Mouse (Mus musculus) skeletal muscle tissue, postnatal 0 days (tissue): ENCODE data around the gene Syt15. TPM values are rescaled to one million over a fixed set of nuclear protein-coding genes. Genes with fewer than 3 reads are reported as not detected.

Experiments
- polyA plus RNA-seq: library from polyadenylated mRNA; unstranded; fragments of >200 nt; fragmentation: Nextera tagmentation; extraction: Ambion mirVana; gene quantifications from 2 replicates; pipeline ENCODE4 v1.2.1, GENCODE M21; 2015

Syt15 gene
- 0.71 and 0.97 TPM in 2 replicates for polyA plus RNA-seq

GRCm38 (mm10) chr14:34219295-34219694 lies at the start of gene Syt15:
Syt15 (plus strand) TSS chr14:34219595.

DNA sequence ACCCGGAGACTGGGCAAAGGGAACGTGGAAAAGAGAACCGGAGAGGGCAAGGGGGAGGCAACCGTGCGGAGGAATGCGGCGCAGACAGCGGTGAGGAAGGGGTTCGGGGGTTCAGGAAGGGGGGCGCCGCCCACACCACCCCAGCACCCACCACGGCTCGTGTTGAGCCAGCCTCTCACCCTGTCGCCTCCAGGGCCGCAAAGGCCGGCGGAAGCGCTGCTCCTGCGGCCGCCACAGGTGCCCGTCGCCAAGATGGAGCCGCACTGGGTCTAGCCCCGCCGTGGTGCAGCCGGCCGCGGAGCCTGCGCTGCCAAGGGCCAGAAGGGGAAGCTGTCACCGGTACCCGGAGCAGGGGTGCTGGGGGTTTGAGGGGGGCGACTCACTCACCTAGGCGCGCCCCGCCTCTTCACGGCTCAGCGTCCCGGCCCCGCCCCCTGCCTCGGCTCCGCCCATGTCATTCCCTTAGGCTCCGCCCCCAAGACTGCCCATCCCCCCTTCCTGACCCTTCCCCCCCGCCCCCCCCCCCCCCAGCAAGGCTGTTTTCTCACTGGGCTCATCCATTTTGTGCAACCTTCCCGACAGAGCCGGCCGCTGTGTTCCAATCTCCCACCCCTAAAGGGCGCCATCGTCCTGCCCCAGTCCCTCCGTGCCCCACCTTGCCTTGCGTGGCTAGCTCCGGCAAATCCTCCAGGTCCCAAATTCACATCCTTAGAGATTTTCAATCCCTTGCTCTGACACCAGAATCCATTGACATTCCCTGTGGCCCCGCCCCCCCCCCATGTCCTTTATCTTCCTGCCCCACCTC lies 18.0 kb upstream of the Syt15 start, which contains the start of gene Gprin2:
TSS of gene Gprin2 (minus strand) at position 423 of the 805 bp plus-strand sequence.

Other genes with a start within 250 kb of the Syt15 start
- 0.03 and 0.05 TPM in 2 replicates for gene Zfp488, start 240.8 kb upstream of the Syt15 start, polyA plus RNA-seq
- gene Gm30083, start 204.4 kb upstream of the Syt15 start, polyA plus RNA-seq, result not detected in 2 replicates
- 0.06 and 0.40 TPM in 2 replicates for gene Gm5460, start 202.8 kb upstream of the Syt15 start, polyA plus RNA-seq
- not detected in 2 replicates for gene Antxrl, start 166.9 kb upstream of the Syt15 start, polyA plus RNA-seq
- 2.4 and 17.8 TPM in 2 replicates for gene Anxa8, start 133.6 kb upstream of the Syt15 start, polyA plus RNA-seq
- not detected in 2 replicates for gene A630023A22Rik, start 116.8 kb upstream of the Syt15 start, polyA plus RNA-seq
- not detected in 2 replicates for gene Npy4r, start 67.1 kb upstream of the Syt15 start, polyA plus RNA-seq
- gene Gprin2, start 17.9 kb upstream of the Syt15 start, polyA plus RNA-seq, result 0.22 and 0.27 TPM in 2 replicates
- 7.7 and 8.1 TPM in 2 replicates for gene Shld2, start 90.9 kb downstream of the Syt15 start, polyA plus RNA-seq
- 58.0 and 61.5 TPM in 2 replicates for gene Glud1, start 91.1 kb downstream of the Syt15 start, polyA plus RNA-seq
- 36.1 TPM in 1 of 2 replicates, not detected in the other for gene Fam25c, start 135.8 kb downstream of the Syt15 start, polyA plus RNA-seq
- 5.3 TPM in 2 replicates for gene Sncg, start 155.2 kb downstream of the Syt15 start, polyA plus RNA-seq
- gene Mmrn2, start 155.9 kb downstream of the Syt15 start, polyA plus RNA-seq, result 7.2 and 8.5 TPM in 2 replicates